Mouse (Mus musculus) retina, adult 2 months (tissue): ENCODE results near the gene Cd3eap.
A peak's percentile ranks its signal among the peaks of the same experiment; 100 is the strongest.

Source experiments
- DNase-seq: peaks from one replicate; pipeline ENCODE4 v3.0.0-alpha.2; 2012; ENCODE audit warnings: low read depth, low spot score

Gene Cd3eap

DNA sequence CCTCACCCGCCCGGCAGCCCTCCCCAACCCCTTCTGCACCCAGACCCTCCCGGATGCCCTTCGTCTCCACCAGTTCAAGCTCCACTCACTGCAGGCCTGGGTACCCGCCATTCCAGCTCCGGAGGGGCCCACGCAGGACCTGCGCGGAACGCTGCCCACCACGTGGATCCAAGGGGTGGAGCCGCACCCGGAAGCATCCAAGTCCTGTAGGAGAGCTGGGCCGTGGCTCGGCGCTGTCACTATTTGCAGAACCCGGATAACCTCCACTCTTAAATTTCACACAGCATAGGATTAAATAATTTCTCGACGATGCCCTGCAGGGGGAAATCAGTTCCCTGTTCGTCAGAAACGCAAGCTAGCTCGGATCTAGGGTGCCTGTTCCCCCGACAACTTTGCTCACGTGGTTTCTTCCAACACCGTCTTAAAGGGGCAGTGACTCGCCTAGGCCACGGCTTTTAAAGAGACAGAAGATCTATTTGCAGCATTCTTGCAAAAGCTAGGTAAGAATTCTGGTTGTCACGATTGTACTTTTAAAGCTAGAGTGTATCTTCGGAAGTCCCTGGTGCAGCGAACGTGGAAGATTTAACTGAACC lies at the start of gene Cd3eap, which contains the start of gene Ppp1r13l:
TSS of gene Cd3eap (minus strand) at position 185 of the 593 bp plus-strand sequence.
TSS of gene Ppp1r13l (plus strand) at position 451 of the 593 bp plus-strand sequence.
- DNase-seq, result no peak

DNA sequence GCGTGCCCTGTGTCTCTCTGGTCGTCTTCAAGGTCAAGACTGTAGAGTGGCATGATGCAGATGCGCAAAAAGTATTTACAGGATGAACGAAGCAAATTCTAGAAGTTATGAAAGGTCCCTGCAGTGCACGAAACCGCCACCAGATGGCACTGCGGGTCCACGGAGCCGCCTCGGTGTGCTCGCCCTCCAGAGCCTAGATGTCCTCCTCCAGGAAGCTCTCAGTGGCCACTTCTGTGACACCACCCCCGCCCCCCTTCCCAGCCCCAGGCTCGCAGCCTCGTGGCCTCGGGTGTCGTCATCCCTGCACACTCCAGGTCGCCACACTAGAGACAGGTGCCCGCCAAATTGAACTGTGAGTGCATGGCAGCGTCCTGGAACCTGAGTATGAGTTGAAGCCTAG lies 46.1 kb upstream of the Cd3eap start:
- DNase-seq, result no peak

DNA sequence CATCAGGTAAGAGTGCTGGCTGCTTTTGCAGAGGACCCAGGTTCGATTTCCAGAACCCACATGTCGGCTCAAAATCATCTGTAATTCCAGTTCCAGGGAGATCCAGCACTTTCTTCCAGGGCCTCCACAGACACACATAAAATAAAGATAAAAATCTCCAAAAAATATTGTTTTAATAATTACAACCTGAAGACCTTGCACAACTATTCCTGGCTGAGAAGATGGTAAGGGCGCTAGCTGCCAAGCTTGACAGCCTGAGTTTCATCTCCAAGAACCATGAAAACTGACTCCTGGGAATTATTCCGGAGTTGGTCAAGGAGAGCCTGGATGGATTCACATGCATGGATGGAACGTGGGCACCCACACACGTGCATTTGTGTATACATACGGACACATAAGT lies 45.2 kb upstream of the Cd3eap start, which contains the start of gene Ckm:
TSS of gene Ckm (plus strand) at position 301 of the 400 bp plus-strand sequence.
- no peak for DNase-seq

DNA sequence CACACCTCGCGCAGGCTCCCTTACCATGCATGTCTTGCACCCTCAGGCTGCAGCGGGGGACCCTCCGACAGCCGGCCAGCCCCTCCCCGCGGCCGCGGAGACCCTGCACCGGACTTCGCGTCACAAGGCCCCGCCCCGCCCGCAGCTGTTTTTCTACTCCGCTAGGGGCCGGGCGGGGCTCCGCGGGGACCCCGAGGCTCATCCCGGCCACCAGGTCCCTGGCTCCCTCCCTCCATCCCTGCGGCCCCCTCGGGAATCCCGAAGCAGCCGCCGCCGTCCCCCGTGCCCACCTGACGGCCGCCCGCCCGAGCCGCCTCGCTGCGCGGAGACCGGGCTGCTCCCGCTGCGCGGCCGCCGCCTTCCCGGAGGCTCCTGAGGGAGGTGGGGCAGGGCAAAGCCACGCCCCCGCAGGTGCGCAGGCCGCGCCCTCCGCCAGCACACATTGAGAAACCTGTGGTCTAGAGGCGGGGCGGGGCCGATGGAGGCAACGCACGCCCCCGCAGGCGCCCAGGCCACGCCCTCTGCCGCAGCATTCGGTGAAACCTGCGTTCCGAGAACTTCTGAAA lies 44.5 kb upstream of the Cd3eap start, which contains the start of gene Klc3:
TSS of gene Klc3 (minus strand) at position 374 of the 566 bp plus-strand sequence.
- peak; percentile 70 for DNase-seq

DNA sequence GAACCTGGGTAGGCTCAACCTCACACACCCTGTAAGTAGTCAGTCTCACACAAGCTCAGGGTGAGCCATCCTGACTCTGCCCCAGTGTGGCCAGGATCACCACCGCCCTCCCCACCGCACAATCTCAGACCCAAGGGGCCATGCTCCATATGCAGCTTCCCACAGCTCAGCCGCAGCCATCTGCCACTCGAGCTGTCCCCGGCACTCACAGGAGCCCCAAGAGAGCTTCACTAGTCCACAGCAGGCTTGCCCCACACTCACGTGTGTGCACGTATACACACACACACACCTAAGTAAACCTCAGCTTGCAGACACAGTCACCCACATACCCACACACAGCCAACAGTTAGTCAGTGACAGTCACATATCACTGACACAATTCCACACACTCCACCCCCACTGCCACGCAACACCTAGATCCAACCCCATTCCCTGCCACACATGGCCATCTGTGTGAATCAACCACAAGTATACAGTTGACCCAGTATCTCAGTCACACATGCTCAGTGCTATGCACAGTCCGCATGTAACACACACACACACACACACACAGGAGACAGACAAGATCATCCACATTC lies 43.3 kb upstream of the Cd3eap start:
- no peak for DNase-seq

DNA sequence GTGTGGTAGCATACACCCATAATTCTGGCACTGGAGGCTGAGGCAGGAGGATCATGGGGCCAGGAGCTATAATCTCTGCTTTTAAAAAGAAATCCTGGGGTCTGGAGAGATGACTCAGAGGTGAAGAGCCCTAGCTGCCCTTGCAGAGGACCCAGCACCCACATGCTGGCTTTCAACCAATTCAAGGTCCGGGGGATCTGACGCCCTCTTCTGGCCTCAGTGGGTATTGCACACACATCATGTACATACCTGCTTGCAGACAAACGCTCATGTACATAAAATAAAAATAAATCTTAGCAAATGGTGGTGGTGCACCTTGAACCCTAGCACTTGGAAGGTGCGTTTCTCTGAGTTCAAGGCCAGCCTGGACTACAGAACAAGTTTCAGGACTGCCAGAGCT lies 41.7 kb upstream of the Cd3eap start:
- DNase-seq, result no peak

DNA sequence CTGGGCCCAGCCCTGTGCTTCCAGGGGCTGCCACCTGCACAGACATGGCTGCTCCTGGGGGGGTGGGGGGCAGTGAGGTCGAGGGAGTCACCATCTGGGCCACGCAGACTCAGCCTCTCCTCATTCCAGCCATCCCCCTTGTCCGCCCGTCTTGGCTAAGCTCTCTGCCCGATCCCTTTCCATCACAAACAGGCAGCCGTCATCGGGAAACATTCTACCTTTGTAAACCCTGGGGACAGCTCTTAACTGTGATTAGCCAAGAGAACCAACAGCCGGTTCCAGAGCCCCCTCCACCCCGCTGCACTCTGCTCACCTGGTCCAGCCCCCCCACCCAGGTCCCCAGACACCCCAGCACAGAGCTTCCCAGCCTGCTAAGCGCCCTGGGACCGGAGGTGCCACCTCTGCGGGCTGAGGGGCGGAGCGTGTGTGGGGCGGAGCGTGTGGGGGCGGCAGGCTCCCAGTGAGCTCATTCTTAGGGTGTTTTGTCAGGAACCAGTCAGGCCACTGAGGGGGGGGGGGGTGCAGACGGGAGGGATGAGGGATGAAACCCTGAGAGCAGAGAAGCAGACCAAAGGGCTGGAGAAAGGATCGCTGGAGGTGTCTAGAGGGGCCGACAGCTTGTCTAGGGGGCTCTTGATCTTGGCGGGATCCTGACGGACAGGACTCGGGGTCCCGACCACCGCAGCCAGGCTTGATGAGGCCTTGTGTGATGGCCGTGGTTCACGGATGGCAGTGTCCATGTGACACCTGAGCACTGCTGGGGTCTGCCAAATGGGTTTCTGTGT lies 40.4 kb upstream of the Cd3eap start:
- DNase-seq, result peak; percentile 57

DNA sequence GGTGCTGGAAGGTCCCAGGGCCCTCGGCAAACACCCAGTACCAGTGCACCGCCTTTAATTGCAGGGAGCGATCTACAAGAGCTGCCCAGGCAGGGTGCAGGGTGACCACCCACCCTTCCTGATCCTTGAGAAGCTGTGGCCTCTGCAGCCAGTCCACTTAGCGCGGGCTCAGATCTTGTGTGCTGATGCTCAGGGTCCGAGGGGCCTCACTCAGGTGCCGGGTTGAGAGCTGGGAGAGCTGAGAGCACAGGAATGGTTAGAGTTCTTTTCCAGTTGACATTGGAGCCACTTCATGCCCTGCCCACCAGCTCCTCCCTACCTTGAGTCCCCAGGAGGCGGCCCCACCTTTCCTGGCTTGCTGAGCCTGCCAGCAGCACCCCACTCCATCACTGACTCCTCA lies 35.2 kb upstream of the Cd3eap start:
- no peak for DNase-seq

DNA sequence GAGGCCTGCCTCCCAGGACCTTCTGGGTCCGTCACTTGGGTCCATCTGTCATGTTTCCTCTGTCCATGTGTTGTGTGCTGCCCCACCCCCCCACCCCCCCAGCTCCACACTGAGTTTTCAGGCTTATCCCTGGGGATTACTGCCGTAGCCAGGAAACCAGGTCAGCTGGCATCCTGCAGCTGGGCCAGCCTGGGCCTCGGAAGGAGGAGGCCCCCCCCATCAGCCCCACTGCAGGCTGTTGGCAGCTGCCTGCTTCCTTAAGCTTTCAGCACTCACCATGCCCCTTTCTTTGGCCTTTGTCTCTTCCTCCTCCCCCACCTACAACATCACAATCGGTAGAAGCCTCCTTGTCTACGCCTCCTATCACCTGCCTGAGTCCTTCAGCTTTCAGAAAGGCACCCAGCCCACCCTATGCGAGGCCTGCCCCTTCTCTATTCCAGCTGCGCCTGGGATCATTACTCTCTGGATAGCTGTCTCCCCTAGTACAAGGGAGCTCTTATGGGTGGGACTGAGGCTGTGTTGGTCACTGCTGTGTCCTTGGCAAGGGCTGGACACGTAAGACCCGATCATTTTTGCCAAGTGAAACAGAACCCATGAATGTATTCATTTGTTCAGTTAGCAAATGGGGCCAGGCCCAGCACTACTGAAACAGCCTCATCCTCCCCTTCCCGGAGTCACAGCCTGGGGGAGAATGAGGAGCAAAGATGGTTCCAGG lies 29.6 kb upstream of the Cd3eap start:
- peak; percentile 86 for DNase-seq

DNA sequence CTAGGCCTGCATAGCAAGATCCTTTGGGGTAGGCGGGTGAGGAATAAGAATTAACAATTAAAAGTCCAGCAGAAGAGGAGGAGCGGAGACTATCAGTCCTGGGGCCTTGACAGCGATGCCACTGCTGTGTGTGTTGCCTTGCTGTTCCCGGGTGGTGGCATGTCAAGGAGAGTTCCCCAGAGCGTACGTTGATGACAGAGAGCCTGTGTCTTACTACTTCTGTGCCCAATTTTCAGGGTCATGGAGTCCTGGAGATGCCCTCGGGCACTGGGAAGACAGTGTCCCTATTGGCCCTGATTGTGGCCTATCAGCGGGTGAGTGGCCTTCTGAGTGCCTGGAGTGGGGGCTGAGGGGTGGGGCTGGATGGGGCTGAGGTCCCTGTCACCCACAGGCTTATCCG lies 24.4 kb upstream of the Cd3eap start:
- no peak for DNase-seq

DNA sequence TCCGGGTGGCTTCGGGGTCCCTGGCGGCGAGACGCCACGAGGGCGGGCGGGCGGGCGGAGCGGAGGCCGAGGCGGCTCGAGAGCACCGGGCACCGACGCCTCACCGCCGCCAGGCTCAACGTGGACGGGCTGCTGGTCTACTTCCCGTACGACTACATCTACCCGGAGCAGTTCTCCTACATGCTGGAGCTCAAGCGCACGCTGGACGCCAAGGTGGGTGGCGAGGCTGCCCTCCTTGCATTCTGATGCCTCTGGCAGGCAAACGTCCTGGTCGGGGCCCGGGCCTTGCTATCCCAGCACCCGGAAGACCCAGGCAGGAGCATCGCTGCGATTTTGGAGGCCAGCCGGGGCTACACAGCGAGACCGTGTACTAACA lies 22.9 kb upstream of the Cd3eap start:
- DNase-seq, result no peak

DNA sequence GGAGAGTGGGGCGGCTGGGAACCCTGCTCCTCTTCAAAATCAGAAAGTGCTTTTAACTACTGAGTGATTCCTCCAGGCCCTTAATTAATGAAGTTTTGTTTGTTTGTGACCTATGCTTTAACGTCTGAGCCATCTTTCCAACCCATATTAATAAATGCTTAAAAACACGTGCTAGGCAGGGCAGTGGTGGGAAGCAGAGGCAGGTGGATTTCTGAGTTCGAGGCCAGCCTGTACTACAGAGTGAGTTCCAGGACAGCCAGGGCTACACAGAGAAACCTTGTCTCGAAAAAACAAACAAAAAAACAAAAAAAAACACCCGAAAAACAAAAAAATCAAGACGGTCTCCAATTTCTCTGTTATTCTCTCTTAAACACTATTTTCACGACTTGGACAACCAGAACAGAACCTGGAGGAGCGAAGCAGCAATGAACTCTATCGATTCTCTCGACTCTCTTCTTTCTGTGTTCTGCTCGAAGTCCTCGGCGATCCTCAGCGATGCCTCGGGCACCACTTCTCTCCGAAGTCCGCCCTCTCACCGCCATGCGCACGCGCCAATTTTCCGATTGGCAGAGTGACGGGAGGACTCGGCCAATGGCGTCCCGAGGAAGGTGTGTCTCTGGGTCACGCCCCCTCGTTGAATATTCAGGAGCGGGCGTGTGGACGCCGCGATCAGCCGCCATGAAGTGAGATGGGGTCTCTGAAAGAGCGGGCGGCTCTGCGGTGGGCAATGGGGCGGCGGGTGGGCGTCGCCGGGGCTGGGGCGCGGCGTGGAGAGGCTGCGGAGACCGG lies 22.3 kb upstream of the Cd3eap start, which contains the start of gene Ercc2:
TSS of gene Ercc2 (plus strand) at position 634 of the 789 bp plus-strand sequence.
- DNase-seq, result peak; percentile 97

DNA sequence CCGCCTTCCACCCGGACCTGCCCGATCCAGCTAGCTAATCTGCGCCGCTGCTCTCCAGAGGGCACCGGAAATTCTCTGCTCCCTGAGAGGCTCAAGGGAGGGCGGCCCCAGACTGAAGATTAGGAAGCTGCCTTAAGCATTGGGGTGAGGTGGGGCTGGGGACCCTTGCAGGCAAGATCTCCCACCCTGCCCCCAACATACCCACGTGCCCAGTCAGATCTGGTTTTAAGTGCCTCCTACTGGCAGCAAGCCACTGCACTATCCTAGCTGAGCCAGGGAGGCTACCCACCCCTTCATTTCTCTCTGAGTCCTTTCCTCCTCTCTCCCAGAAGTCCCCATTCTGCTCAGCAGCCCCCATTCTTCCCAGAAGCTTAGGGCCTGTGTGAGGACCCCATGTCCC lies 18.8 kb upstream of the Cd3eap start:
- DNase-seq, result no peak

DNA sequence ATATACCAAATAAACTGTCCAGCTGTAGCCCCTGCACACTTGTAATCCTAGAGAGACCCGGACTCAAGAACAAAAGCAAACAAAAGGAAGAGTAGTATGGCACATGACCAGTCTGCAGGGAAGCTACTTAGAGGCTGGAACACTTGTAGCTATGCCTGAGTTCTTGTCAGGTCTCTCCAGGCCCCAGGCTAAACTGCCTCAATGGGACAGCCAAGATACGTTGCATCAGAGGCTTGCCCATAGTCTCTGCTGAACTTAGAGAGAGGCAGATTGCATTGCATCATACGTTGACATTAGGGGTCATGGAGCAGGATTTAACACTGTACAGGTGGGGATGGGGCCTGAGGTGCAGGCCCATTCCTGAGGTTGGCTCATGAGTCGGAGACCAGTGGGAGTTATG lies 16.7 kb upstream of the Cd3eap start:
- DNase-seq, result no peak

DNA sequence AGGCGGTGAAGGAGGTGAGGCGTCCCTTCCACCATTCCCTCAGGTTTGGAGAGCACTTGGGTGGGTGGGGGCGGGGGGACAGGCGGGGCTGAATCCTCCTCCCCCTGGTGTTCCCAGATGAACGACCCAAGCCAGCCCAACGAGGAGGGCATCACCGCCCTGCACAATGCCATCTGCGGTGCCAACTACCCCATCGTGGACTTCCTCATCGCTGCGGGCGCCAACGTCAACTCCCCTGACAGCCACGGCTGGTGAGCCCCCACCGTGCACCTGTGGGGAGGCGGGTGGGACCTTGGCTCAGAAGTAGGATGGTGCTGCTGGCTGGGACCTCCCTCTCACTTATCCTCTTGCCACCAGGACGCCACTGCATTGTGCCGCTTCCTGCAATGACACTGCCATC lies 16.1 kb upstream of the Cd3eap start:
- no peak for DNase-seq

DNA sequence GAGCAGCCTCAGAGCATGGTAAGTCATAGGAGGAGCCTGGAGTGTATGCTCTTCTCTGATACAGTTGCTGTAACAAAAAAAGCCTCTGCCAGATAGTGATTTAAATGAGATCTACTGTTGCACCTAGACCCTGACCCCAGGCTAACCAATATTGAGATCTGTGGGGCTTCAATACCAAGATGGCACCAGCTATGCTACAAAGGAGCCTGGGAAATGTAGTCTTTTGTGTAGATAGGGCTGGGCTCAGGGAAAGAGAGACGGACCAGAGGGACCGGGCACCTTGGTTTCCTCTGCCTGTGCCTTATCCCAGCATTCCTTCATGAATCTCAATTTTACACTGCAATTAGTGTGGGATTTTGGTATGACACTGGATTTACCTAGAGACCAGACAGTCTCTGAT lies 14.1 kb upstream of the Cd3eap start:
- no peak for DNase-seq

DNA sequence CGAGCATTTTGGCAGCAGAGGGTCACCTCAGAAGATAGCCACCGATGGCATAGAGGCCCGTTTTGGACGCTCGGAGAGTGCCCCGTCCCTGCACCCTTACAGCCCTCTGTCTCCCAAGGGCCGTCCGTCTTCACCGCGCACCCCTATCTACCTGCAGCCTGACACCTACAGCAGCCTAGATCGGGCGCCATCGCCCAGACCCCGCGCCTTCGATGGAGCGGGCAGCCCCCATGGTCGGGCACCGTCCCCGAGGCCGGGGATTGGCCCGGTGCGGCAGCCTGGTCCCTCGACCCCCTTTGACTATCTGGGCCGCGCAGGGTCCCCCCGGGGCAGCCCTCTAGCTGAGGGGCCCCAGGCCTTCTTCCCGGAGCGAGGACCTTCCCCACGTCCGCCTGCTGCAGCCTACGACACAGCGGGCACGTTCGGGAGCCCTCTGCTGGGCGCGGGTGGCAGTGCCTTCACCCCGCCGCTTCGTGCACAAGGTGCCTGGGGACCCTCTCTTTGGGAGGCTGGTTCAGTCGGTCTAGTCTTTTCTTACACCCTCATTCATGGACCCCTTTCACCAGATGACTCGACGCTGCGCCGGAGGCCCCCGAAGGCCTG lies 10.6 kb upstream of the Cd3eap start:
- no peak for DNase-seq

DNA sequence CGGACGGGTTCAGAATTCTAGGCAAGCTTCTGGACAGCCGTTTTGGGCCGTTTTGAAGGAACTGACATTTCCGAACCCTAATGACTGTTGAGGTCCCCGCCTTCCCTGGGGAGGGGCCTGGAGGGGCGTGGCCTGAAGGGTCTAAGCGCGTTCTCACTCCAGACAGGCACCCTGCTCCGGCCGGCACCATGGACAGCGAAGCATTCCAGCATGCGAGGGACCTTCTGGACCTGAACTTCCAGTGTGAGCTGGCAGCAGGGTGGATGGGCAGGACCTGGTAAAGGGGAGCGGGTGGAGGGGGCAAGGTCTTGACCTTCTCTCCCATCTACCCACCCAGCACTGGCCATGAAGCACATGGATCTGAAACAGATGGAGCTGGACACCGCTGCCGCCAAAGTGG lies 9.1 kb upstream of the Cd3eap start:
- DNase-seq, result no peak

DNA sequence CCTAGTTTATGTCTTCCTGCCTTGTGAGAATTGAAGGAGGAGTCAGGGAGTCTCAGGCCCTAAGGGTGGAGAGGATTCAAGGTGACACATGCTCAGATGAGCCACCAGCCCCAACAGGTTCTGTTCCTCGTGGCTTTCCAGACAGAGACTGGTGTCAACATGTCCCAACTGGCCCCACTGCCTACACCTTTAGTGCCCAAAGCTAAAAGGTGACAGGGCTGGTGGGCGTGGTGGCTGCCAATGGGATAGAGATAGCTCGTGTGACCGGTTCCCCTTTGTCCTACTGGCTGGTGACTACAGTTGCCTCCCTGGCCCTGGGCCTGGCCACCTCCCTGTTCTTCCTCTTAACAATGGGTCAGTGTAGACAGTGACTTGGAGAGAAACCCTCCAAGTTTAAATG lies 6.1 kb upstream of the Cd3eap start:
- no peak for DNase-seq

DNA sequence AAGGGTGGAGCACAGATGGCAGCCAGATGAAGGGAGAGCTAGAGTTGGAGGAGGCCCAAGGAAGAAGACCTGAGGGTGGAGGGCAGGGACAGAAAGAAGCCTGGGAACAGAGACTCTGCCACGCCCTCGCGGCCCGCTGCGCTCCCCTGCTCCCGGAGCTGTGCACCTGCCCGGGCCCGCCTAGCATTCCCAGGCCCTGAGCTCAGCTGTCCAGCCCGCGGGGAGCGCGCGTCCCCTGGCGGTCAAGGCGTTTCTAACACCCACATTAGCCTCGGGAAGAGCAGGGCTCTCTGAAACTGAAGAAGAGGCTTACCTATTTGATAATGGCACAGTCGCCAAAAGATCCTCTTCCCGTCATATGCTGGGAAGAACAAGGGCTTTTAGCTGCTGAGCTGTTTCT lies 4.6 kb upstream of the Cd3eap start:
- DNase-seq, result no peak

DNA sequence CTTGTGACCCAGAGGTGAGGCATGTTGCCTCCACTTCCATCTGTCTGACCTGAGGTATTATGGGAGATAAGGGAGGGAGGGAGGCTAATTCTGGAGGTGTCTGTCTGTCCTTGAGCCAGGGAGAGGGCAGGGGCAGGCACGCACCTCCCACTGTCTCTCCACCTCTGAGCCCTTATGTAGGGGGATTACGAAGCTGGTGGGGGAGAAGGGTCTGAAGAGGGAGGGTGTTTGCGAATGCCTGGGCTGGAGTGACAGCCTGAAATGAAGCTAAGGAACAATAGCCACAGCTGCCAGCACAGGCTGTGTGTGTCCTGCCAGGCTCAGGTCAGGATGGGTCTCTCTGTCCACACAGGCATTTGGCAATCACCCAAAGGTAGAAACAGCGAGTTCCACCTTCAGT lies 3.0 kb upstream of the Cd3eap start:
- DNase-seq, result no peak
